Mouse (Mus musculus): ENCODE measurements around the gene Hgd.

DNA sequence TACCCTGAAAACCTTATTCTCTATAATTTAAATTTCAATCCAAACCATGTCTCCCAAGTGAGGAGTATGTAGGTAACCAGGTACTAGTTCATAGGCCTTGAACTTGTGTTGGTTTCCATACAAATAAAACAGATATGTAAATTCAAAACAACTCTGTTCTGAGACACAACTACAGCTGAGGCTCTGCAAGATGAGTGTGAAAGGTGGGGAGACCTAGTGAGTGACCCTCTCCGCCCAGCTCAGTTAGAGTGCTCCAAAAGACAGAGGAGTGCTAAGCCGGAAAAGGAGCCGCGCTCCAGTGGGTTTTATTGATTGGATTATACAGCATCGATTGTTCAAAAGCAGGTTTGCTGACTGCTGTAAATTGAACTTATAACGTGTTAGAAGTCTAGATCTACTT lies 17.5 kb upstream of the Hgd start:
- TF ChIP-seq CTCF (IDR thresholded peaks at IDR 0.05; ENCODE audit: borderline replicate concordance, insufficient read depth, low read depth, low read length) (no peak), POLR2A (IDR thresholded peaks at IDR 0.05; ENCODE audit: borderline replicate concordance, insufficient read depth, low read length) (no peak)
